Mouse (Mus musculus) MN1 (cell line): ENCODE data around the gene Actrt2.

ENCODE experiments used
- DNase-seq: peaks from one replicate; pipeline ENCODE4 v3.0.0-alpha.2; 2016; ENCODE audit warnings: low spot score

The Actrt2 gene

GRCm38 (mm10) chr4:154683068-154683752 lies 15.5 kb upstream of the Actrt2 start:
- DNase-seq, result no peak

DNA sequence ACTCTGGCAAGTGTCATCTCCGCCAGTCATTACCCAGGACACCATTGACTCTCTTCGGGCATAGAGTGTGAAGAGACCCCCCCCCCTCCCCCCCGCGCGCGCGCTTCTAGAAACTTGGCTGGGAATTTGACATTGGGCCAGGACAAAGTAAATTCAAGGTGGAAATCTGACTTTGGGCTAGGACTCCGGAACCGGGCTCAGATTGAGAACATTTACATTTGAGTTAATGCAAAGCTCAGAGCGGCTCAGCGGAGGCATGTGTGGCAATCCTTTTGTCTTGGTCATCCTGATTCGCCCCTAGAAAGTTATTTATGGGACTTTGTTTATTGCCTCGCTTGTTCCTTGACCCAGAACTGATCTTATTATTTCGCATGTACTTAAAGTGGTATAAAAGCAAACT lies 14.6 kb upstream of the Actrt2 start:
- no peak for DNase-seq

DNA sequence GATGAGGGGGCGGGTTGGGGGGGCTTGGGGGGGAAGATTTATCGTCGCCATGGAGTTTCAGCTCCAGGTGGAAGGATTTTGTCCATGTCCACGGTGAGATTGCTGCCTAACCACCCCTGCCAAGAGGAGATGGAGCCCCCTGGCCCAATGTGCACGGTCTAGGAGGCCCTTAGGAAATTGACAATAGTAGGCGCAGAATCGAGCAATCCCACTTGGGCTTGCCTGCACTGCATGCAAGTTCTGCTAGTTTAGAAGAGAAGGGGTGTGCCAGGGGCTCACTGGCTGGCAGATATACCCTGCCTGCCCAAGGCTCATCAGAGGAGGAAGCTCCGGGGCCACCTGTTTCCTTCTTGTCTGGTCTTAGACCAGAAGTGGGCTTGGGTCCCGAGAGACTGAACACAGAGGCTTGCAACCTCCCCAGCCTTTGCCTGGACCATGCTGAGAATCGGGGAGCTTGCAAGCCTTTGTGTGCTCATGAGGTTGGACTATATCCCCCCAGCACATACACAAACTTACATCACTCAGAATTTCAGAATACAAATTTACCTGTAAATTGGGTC lies 7.9 kb upstream of the Actrt2 start:
- DNase-seq, result no peak

GRCm38 (mm10) chr4:154674966-154675365 lies 7.3 kb upstream of the Actrt2 start:
- no peak for DNase-seq

GRCm38 (mm10) chr4:154674541-154674940 lies 6.9 kb upstream of the Actrt2 start:
- no peak for DNase-seq

GRCm38 (mm10) chr4:154673986-154674385 lies 6.3 kb upstream of the Actrt2 start:
- no peak for DNase-seq

- no peak for DNase-seq
Measured at GRCm38 (mm10) chr4:154672027-154672426, 4.4 kb upstream of the Actrt2 start.

GRCm38 (mm10) chr4:154671232-154671912 lies 3.7 kb upstream of the Actrt2 start:
- no peak for DNase-seq

DNA sequence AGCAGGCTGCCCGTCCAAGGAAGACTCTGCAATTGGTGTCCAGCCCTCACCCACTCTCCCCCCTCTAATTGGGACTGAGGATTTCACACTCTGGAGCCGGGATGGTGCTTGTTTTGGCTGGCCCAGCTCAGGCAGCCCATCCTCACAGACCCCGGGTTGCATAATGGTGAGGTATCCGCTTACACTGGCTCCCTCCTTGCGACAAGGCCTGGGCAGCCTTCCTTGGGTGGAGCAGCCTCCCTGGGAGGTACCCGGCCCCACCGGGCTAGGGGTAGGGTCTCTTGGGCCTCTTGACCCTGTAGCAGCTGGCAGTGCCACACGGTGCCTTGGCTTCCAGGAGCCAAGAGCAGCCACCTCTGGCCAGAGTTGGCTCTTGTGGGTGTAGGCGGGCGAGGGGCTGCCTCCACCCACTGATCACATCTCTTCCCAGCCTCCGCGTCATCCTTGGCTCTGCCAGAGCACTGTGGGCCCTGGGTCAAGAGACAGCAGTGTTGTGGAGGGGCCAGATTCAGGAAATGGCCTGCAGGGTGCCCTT lies 4.9 kb downstream of the Actrt2 start:
- DNase-seq, result no peak

DNA sequence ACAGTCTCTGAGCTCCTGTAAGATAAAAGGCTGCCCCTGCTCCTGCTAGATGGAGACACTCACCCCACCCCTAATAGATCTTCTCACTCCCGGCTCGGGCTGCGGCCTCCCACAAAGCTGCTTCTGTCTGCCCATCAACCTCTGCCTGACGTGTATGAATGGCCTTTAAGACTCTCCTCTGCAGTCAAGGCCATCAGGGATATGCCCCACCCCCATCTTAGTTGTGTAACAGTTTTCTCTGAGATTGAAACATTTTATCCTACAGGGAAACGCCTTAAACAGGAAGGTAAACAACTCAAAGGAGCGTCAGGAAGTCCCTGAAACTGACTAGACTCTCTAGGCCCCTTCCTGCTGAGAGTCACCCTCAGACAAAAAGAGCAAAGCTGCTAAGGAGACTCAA lies 6.4 kb downstream of the Actrt2 start:
- no peak for DNase-seq

GRCm38 (mm10) chr4:154660025-154660424 lies 7.6 kb downstream of the Actrt2 start:
- DNase-seq, result no peak

GRCm38 (mm10) chr4:154655134-154655910 lies 12.3 kb downstream of the Actrt2 start:
- DNase-seq, result no peak

DNA sequence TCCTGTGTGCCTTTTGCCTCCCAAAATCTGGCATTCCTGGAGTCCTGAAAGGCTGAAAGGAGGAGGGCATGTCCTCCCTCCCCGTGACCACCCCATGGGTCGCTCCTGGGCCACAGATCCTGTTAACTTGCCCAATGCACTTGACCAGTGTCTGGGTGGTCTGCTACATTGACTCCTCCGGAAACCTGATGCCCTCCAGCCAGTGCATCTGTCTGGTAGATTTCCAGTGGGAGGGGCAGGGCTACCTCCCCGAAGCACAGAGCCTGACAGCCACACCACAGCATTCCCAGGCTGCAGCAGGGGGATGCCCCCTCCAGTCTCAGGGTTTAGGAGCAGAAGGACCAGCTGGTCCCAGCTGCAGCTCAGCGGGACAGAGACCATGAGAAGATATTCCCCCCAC lies 15.2 kb downstream of the Actrt2 start:
- DNase-seq, result no peak

- no peak for DNase-seq
Measured at GRCm38 (mm10) chr4:154649083-154649747, 18.5 kb downstream of the Actrt2 start.

- DNase-seq, result no peak
Measured at GRCm38 (mm10) chr4:154642496-154642895, 25.2 kb downstream of the Actrt2 start.

DNA sequence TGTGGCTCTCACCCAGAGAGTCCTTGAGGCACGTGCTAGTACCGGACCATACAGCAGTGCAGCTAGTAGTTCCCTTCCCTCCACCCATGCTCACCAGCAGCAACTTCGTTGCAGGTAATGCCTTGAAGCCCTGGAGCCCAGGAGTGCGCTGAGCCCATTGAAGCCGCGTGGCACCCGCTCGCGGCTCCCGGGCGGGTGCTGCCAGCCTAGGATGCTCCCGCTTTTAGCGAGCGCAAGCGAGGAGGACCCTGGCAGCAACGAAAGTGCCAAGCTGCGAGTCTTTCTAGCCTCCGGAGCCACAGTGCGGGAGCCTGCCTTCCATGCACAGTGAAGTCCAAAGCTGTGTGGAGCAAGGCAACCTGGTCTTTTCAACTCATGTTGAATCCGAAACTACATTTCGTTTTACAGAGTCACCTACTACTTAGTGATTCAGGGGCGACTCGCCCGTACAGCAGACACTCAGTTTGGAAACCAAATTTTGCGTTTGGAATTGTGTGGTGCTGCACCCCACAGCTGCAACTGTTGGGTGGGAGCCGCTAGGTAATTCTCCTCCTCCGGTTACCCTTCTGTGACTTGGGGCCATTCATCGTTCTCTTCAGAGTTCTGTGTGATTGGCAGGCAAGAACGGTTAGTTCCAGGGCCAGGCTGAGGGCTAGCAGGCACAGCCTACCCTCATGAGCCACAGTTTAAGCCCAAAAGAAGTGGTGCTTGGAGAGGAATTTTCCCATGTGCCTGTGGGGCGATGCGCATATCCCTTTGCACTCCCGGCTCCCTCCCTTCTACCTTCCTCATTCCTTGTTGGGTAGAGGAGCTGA lies 26.2 kb downstream of the Actrt2 start:
- DNase-seq, result no peak

GRCm38 (mm10) chr4:154640443-154641295 lies 27.0 kb downstream of the Actrt2 start:
- no peak for DNase-seq

DNA sequence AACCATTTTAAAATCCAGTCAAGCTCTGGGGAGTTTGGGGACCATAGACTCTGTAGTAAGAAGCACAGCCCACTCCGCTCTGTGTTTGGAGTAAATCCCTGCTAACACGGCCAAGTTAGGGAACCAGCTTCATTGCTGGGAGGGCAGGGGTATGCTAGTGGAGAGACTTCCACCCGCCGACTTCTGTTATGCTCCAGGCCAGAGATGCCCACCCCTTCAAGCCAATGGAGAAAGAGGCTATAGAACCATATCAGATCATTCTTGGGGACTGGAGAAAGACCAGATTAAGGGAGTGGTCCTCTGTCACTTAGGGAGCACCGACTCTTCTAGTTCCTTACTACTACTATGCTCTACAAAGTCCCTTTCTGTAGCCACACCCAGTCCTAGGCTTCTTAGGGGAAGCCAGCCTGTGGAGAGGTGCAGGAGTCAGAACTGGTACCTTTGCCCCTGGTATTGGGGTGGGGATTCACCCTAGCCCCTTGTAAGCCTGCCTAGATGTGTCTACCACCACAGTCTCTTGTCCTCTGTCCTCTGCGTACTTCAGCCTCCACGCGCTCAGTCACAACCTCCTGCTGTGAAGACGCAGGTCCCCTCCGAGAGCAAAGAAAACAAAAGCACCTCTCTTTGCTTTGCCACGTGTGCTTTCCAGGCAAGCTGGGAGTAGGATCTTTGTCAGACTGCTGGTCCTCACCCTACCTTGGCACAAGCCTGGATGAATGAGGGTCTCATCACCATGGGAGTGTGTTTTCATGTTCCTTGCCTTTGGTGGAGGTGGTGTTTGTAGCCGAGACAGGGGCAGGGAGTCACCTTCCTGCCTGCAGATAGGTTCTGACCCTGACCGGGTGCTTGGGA lies 27.9 kb downstream of the Actrt2 start:
- DNase-seq, result no peak

GRCm38 (mm10) chr4:154639126-154639525 lies 28.5 kb downstream of the Actrt2 start:
- no peak for DNase-seq
